28 mouse cellular contexts compared by ENCODE assay signal in the genomic region with DNA sequence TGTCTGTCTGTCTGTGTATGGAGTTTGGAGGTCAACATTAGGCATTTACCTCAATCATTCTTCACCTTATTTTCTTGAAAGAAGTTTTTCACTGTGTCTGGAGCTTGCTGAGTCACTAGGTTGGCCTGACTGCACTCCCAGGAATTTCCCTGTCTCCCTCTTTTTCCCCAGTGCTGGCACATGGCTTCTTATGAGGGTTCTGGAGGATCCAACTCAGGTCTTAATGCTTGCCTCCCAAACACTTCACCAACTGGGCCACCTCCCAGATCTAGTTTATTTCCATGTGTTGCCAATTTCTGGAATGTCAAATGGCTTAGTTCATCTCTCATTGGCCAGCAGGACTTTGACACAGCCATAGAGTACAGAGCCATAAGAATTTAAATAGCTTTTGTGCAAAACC. TPM values are rescaled to one million over a fixed set of nuclear protein-coding genes. Genes with fewer than 3 reads are reported as not detected.
A peak's percentile ranks its signal among the peaks of the same experiment; 100 is the strongest.
DNase-seq lines count a peak whose midpoint lies in the region; ATAC-seq lines count a peak whose summit lies in the region.
"Had no signal": no experiment of that assay in that cellular context is flagged by ENCODE, and none has a peak within 500 bp of the region (broad histone marks: within the 10 kb centered on the region; RNA-seq: fewer than 3 reads in every experiment).

No protein-coding gene starts in this region.

- H3K4me1 ChIP-seq in midbrain, embryonic 11.5 days (ENCODE audit: control insufficient read depth, insufficient read depth, low read length) = no peaks in the 10 kb centered on the region
- H3K4me1 ChIP-seq: embryonic facial prominence, embryonic 12.5 days; embryonic facial prominence, embryonic 15.5 days; forebrain, embryonic 10.5 days; forebrain, embryonic 13.5 days; hindbrain, embryonic 12.5 days; hindbrain, embryonic 15.5 days had no signal

- no peaks in the 10 kb centered on the region for H3K9me3 ChIP-seq in midbrain, embryonic 11.5 days (ENCODE audit: control insufficient read depth, low read length)
- H3K9me3 ChIP-seq: embryonic facial prominence, embryonic 12.5 days; embryonic facial prominence, embryonic 15.5 days; forebrain, embryonic 10.5 days; forebrain, embryonic 13.5 days; hindbrain, embryonic 12.5 days; hindbrain, embryonic 15.5 days had no signal

- H3K27me3 ChIP-seq in midbrain, embryonic 11.5 days (ENCODE audit: control insufficient read depth, insufficient read depth, low read length) = no peaks in the 10 kb centered on the region
- H3K27me3 ChIP-seq: embryonic facial prominence, embryonic 12.5 days; embryonic facial prominence, embryonic 15.5 days; forebrain, embryonic 13.5 days; hindbrain, embryonic 12.5 days; hindbrain, embryonic 15.5 days had no signal

- no peaks in the 10 kb centered on the region for H3K36me3 ChIP-seq in midbrain, embryonic 11.5 days (ENCODE audit: control insufficient read depth, insufficient read depth, low read length)
- H3K36me3 ChIP-seq: embryonic facial prominence, embryonic 12.5 days; embryonic facial prominence, embryonic 15.5 days; forebrain, embryonic 10.5 days; hindbrain, embryonic 12.5 days; hindbrain, embryonic 15.5 days had no signal

- H3K27ac ChIP-seq in midbrain, embryonic 11.5 days (ENCODE audit: low read depth, low read length) = no peak overlapping the region
- H3K27ac ChIP-seq: embryonic facial prominence, embryonic 12.5 days; embryonic facial prominence, embryonic 15.5 days; forebrain, embryonic 10.5 days; forebrain, embryonic 13.5 days; heart, adult 2 months; hindbrain, embryonic 12.5 days; hindbrain, embryonic 15.5 days had no signal

- no peak overlapping the region for H3K4me2 ChIP-seq in midbrain, embryonic 11.5 days
- H3K4me2 ChIP-seq: embryonic facial prominence, embryonic 12.5 days; embryonic facial prominence, embryonic 15.5 days; forebrain, embryonic 13.5 days; heart, embryonic 11.5 days; hindbrain, embryonic 12.5 days; hindbrain, embryonic 15.5 days had no signal

- ATAC-seq in midbrain, embryonic 11.5 days (ENCODE audit: low FRiP score) = no peak
- ATAC-seq: activated CD4-positive, CD25-positive, alpha-beta regulatory T cell, adult 4 months; forebrain, embryonic 13.5 days; forebrain, embryonic 16.5 days; intestine, postnatal 0 days had no signal

- DNase-seq in 3134 (ENCODE audit: extremely low read depth, insufficient read length, low spot score) (peak; percentile 34), adipocyte (ENCODE audit: low spot score) (peak; percentile 55)
- peak; percentile 44 for DNase-seq in Muller cell, postnatal 12 days (ENCODE audit: inconsistent ontology term)
- DNase-seq in fibroblast of lung, adult 2 months (ENCODE audit: low read depth) = peak; percentile 59
- DNase-seq in urinary bladder, postnatal 36 days (ENCODE audit: low spot score in 2 of 2) = no peak
- no peak for DNase-seq in gastrocnemius, postnatal 4 days (ENCODE audit: low spot score in 2 of 2)
- DNase-seq in midbrain, embryonic 11.5 days (ENCODE audit: low spot score, missing footprints) = no peak
- DNase-seq: adrenal gland, postnatal 10 days; adrenal gland, postnatal 36 days; cerebellum, adult 11 months; cerebellum, adult 2 months; cerebellum, adult 9-11 months; cerebellum, postnatal 25 days; gastrocnemius, postnatal 14 days; heart, adult 2 months had no signal

- no peak overlapping the region for H3K4me3 ChIP-seq in midbrain, embryonic 11.5 days (ENCODE audit: low read depth, low read length)
- H3K4me3 ChIP-seq: embryonic facial prominence, embryonic 12.5 days; embryonic facial prominence, embryonic 15.5 days; erythroblast, embryonic 14.5 days; forebrain, embryonic 10.5 days; forebrain, embryonic 13.5 days; heart, adult 2 months; hindbrain, embryonic 12.5 days; hindbrain, embryonic 15.5 days had no signal

- no peak overlapping the region for H3K9ac ChIP-seq in midbrain, embryonic 11.5 days (ENCODE audit: low read length)
- H3K9ac ChIP-seq: embryonic facial prominence, embryonic 12.5 days; embryonic facial prominence, embryonic 15.5 days; forebrain, embryonic 13.5 days; hindbrain, embryonic 12.5 days; hindbrain, embryonic 15.5 days had no signal

RNA-seq across cellular contexts. Expression of gene Fas, which starts 14.5 kb away (rescaled TPM):
- total RNA-seq in gastrocnemius, postnatal 4 days (2021) = 1 to 10 TPM; 2.3 to 3.8 TPM
- 0.36 and 0.81 TPM in 2 replicates for polyA plus RNA-seq in midbrain, embryonic 11.5 days (2014; fragmentation: Nextera tagmentation; extraction: Ambion mirVana)
- polyA plus RNA-seq: erythroblast, embryonic 14.5 days; forebrain, embryonic 10.5 days had no signal

RNA-seq across cellular contexts. Expression of gene Acta2, which starts 49.5 kb away (rescaled TPM):
- total RNA-seq in gastrocnemius, postnatal 4 days (2021) = 100 to 1,000 TPM; 375 to 430 TPM
- 31.5 and 34.9 TPM in 2 replicates for polyA plus RNA-seq in midbrain, embryonic 11.5 days (2014; fragmentation: Nextera tagmentation; extraction: Ambion mirVana)
- total RNA-seq: common myeloid progenitor, adult 5-6 weeks; hematopoietic stem cell, adult 5-6 weeks had no signal
- polyA plus RNA-seq: erythroblast, embryonic 14.5 days had no signal

Comparison
In these comparisons a context has a peak if more than half of its experiments do, and no peak if none do; other contexts are left out.
1. DNase-seq: peak in 3134 (single experiment), Muller cell, postnatal 12 days (single experiment), adipocyte (single experiment) and fibroblast of lung, adult 2 months (single experiment); none in urinary bladder, postnatal 36 days (0 of 2), gastrocnemius, postnatal 4 days (0 of 2) and midbrain, embryonic 11.5 days (single experiment).